Mouse (Mus musculus) testis, adult 2 months (tissue): ENCODE measurements around the gene E2f2.

Experiments
- CTCF ChIP-seq: fragments of 200-500 bp; IDR thresholded peaks from 2 replicates; pipeline ENCODE4 v1.5.1; 2012; ENCODE audit warnings: low read depth, mild to moderate bottlenecking, inconsistent platforms, low read length, moderate library complexity; ENCODE audit not compliant: control insufficient read depth, insufficient read depth, insufficient replicate concordance
- POLR2A ChIP-seq: fragments of 200-500 bp; IDR thresholded peaks from 2 replicates; pipeline ENCODE4 v1.6.1; 2012; ENCODE audit warnings: low read depth, mild to moderate bottlenecking, inconsistent platforms, low read length, moderate library complexity; ENCODE audit not compliant: control insufficient read depth

- TF ChIP-seq CTCF (no peak), POLR2A (no peak)
Measured at GRCm38 (mm10) chr4:136193571-136193970, 21.4 kb downstream of the E2f2 start.
